Mouse (Mus musculus): ENCODE measurements around the gene Lyrm4. TPM values are rescaled to one million over a fixed set of nuclear protein-coding genes. Genes with fewer than 3 reads are reported as not detected.

The Lyrm4 gene
- total and polyA plus RNA-seq, 3 experiments, result 22.6 to 25.4 TPM; not detected in 1

GRCm38 (mm10) chr13:36056925-36057324 is 60.4 kb downstream of the Lyrm4 start:
- Histone ChIP-seq H3K27me3 (ENCODE audit: control insufficient read depth in 1 of 2, insufficient read depth in 2 of 2, low read length in 2 of 2) (no peaks in the 10 kb centered on the region), H3K4me3 (ENCODE audit: control insufficient read depth in 1 of 2, insufficient read depth in 1 of 2, low read depth in 2 of 2, low read length in 2 of 2) (no peak overlapping the region), H3K9ac (ENCODE audit: control insufficient read depth, low read depth, low read length, poor library complexity, severe bottlenecking) (no peak overlapping the region), H3K27ac (ENCODE audit: control insufficient read depth, low read depth, low read length) (peak overlapping the region; percentile 6), H3K36me3 (ENCODE audit: control insufficient read depth in 1 of 2, insufficient read depth in 2 of 2, low read length in 2 of 2) (peaks cover 0 to 23% of the 10 kb centered on the region in 2 experiments), H3K9me3 (replicated peaks; ENCODE audit: insufficient read depth, low read length) (no peaks in the 10 kb centered on the region), H3K4me1 (ENCODE audit: control insufficient read depth in 1 of 2, insufficient read depth in 2 of 2, low read length in 2 of 2) (peaks cover 12 to 14% of the 10 kb centered on the region in 2 experiments), H3K79me2 (ENCODE audit: control insufficient read depth, insufficient read depth, low read length, poor library complexity) (no peaks in the 10 kb centered on the region)
- no peak for TF ChIP-seq NELFE (IDR thresholded peaks at IDR 0.05; ENCODE audit: low read depth, low read length)
- TF ChIP-seq GATA1 (IDR thresholded peaks at IDR 0.05; ENCODE audit: low read depth, low read length), result peak; percentile 88
- TF ChIP-seq POLR2AphosphoS5 (IDR thresholded peaks at IDR 0.05; ENCODE audit: borderline replicate concordance, low read depth, low read length), result no peak
- TF ChIP-seq TAL1 (IDR thresholded peaks at IDR 0.05; ENCODE audit: low read length), result peak; percentile 80
- TF ChIP-seq MAX (IDR thresholded peaks at IDR 0.05; ENCODE audit: low read length), result no peak
- peak; percentile 62; the same call in 1 of the 2 replicates for TF ChIP-seq SIN3A (IDR thresholded peaks at IDR 0.05; ENCODE audit: low read length)
- TF ChIP-seq BHLHE40 (IDR thresholded peaks at IDR 0.05; ENCODE audit: borderline replicate concordance, low read depth, low read length), result no peak
- TF ChIP-seq EP300 (IDR thresholded peaks at IDR 0.05; ENCODE audit: low read depth in 1 of 2, low read length in 2 of 2), result peak; percentile 79 to 80
- TF ChIP-seq GABPA (IDR thresholded peaks at IDR 0.05; ENCODE audit: low read depth, low read length), result no peak
- TF ChIP-seq ELF1 (IDR thresholded peaks at IDR 0.05; ENCODE audit: low read depth, low read length), result no peak
- TF ChIP-seq RCOR1 (IDR thresholded peaks at IDR 0.05; ENCODE audit: low read depth, low read length), result peak; percentile 43; the same call in 1 of the 2 replicates
- TF ChIP-seq ETS1 (IDR thresholded peaks at IDR 0.05; ENCODE audit: low read depth, low read length), result peak; percentile 82
- TF ChIP-seq JUND (IDR thresholded peaks at IDR 0.05; ENCODE audit: low read depth, low read length), result no peak
- TF ChIP-seq MXI1 (IDR thresholded peaks at IDR 0.05; ENCODE audit: low read depth, low read length), result 0 out of 2 replicates have a peak, but pooled peaks have one; percentile 44
- TF ChIP-seq CHD2 (IDR thresholded peaks at IDR 0.05; ENCODE audit: low read length), result no peak
- peak; percentile 86 for TF ChIP-seq TCF12 (IDR thresholded peaks at IDR 0.05; ENCODE audit: low read depth, low read length)
- no peak for TF ChIP-seq MAFK (IDR thresholded peaks at IDR 0.05; ENCODE audit: borderline replicate concordance, low read depth, low read length)
- TF ChIP-seq MYB (IDR thresholded peaks at IDR 0.05; ENCODE audit: low read depth, low read length), result no peak
- TF ChIP-seq ZMIZ1 (IDR thresholded peaks at IDR 0.05; ENCODE audit: low read depth, low read length), result no peak
- peak; percentile 75 for DNase-seq (ENCODE audit: low read depth, low spot score)

DNA sequence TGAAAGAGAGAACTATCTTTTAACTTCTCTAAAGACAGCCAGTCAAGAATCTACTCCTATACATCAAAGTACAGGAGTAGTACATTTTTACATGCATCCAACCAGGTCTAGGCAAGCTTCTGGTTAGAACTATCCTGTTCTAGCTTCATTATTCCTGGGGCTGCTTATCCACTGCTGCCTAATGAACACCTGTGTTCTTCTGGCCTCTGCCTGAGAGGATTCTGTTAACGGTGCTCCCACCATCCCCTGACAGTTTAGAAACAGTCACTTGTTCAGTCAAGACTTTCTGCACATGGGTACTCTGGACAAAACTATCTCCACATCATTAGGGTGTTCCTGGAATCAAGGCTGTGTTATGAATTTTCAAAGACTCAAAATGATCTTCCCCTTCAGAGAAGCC is 60.8 kb downstream of the Lyrm4 start:
- Histone ChIP-seq H3K36me3 (ENCODE audit: control insufficient read depth in 1 of 2, insufficient read depth in 2 of 2, low read length in 2 of 2) (peaks cover 0 to 23% of the 10 kb centered on the region in 2 experiments), H3K4me3 (ENCODE audit: control insufficient read depth in 1 of 2, insufficient read depth in 1 of 2, low read depth in 2 of 2, low read length in 2 of 2) (no peak overlapping the region), H3K27me3 (ENCODE audit: control insufficient read depth in 1 of 2, insufficient read depth in 2 of 2, low read length in 2 of 2) (no peaks in the 10 kb centered on the region), H3K27ac (ENCODE audit: control insufficient read depth, low read depth, low read length) (no peak overlapping the region; the same call in 1 of the 2 replicates), H3K79me2 (ENCODE audit: control insufficient read depth, insufficient read depth, low read length, poor library complexity) (no peaks in the 10 kb centered on the region), H3K4me1 (ENCODE audit: control insufficient read depth in 1 of 2, insufficient read depth in 2 of 2, low read length in 2 of 2) (peaks cover 12 to 14% of the 10 kb centered on the region in 2 experiments), H3K9ac (ENCODE audit: control insufficient read depth, low read depth, low read length, poor library complexity, severe bottlenecking) (no peak overlapping the region), H3K9me3 (replicated peaks; ENCODE audit: insufficient read depth, low read length) (no peaks in the 10 kb centered on the region)
- DNase-seq (ENCODE audit: low read depth, low spot score), result no peak
- TF ChIP-seq RAD21 (IDR thresholded peaks at IDR 0.05; ENCODE audit: low read depth, low read length), result no peak
